Mouse (Mus musculus): Measurements from ENCODE around the gene Grb14. TPM values are rescaled to one million over a fixed set of nuclear protein-coding genes. Genes with fewer than 3 reads are reported as not detected.

Grb14 gene
- total RNA-seq, 2 experiments from 2014 or later = 184 to 233 TPM

GRCm38 (mm10) chr2:64893233-64893632 is 131.6 kb downstream of the Grb14 start:
- intact Hi-C loops (cut with DNase I) = no loop called here
- no peak for DNase-seq

- no peak for DNase-seq
- intact Hi-C loops (cut with DNase I) = no loop called here
Measured at GRCm38 (mm10) chr2:64887098-64887757, 137.6 kb downstream of the Grb14 start.

- no peak for DNase-seq
- intact Hi-C loops (cut with DNase I) = no loop called here
Measured at GRCm38 (mm10) chr2:64885696-64886095, 139.1 kb downstream of the Grb14 start.

GRCm38 (mm10) chr2:64878275-64878674 is 146.5 kb downstream of the Grb14 start:
- intact Hi-C loops (cut with DNase I) = no loop called here
- DNase-seq = no peak

Other genes with a start within 250 kb of the Grb14 start
- gene Cobll1, start 214.4 kb upstream of the Grb14 start, total RNA-seq (2021) = 10 to 100 TPM; 66.8 to 78.2 TPM

Measured in heart, postnatal 36 days (tissue).